Mouse (Mus musculus): ENCODE results near the gene Cav1. TPM values are rescaled to one million over a fixed set of nuclear protein-coding genes. Genes with fewer than 3 reads are reported as not detected.

The Cav1 gene
- polyA plus RNA-seq, 1 experiment from 2014 or later, result 34.9 TPM

DNA sequence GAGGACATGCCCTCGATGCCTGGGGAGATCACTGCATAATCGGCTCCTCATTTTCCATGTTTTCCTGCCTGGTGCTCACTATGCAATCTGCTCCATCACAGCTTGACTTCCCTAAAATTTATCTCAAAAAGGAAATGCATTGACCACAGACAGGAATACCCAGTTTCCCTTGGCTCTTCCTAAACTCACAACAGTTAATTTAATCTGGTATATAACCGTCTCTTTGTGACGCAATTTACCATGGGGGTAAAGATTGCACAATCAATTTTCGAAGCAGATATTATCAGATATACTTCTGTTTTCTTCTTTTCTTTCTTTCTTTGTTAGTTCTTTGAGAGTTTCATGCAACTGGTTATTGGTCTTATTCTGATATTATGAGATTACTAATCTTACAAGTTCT lies 79.4 kb downstream of the Cav1 start:
- Histone ChIP-seq H3K4me1 (replicated peaks; ENCODE audit: control insufficient read depth, insufficient read depth, low read length) (0 out of 2 replicates have a peak, but pooled peaks cover 3% of the 10 kb centered on the region), H3K4me3 (replicated peaks; ENCODE audit: low read length) (no peak overlapping the region), H3K36me3 (ENCODE audit: control insufficient read depth, insufficient read depth) (no peaks in the 10 kb centered on the region), H3K27ac (ENCODE audit: low read length) (no peak overlapping the region), H3K27me3 (replicated peaks; ENCODE audit: control insufficient read depth, insufficient read depth, low read length) (no peaks in the 10 kb centered on the region), H3K9me3 (ENCODE audit: control insufficient read depth, low read length) (no peaks in the 10 kb centered on the region), H3K4me2 (ENCODE audit: low read length) (no peak overlapping the region), H3K9ac (replicated peaks; ENCODE audit: low read depth, low read length) (no peak overlapping the region)
- WGBS, result 88% methylated on average over 5 of the region's 5 CpGs
- ATAC-seq, result no peak

DNA sequence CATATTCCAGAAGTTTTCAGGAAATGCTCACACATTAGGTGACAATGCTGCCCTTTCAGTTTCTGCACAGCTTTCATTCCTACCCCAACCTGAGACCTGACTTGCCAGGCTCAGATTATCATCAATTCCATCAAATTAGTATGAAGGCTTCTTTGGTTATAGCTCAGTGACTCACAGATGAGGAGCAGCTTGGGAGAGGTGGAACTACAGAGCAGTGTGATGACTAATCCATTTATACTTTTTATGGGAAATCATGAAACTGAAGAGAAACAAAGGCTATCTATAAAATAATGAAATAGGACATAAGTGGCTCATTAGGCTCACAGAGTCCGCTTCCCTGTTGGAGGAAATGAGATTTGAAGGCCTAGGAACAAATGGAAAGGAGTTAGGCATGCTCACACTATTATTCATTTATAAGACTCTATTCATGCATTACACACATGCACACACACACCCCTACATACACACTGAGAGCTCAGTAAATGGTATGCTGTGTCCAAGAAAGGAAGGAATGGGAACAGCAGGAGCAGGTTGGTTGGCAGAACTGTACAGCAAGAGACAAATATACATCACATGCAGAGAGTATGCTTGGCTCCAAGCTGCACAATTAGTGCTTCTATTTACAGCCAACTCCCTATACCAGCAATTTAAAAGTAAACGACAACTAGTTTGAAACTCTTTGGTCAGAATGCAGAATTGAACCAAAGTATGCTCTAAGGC lies 82.0 kb downstream of the Cav1 start:
- no peak overlapping the region for H3K9ac ChIP-seq (replicated peaks; ENCODE audit: low read depth, low read length)
- H3K36me3 ChIP-seq (ENCODE audit: control insufficient read depth, insufficient read depth), result no peaks in the 10 kb centered on the region
- no peak overlapping the region for H3K4me3 ChIP-seq (replicated peaks; ENCODE audit: low read length)
- H3K27ac ChIP-seq (ENCODE audit: low read length), result no peak overlapping the region
- H3K9me3 ChIP-seq (ENCODE audit: control insufficient read depth, low read length), result no peaks in the 10 kb centered on the region
- no peaks in the 10 kb centered on the region for H3K27me3 ChIP-seq (replicated peaks; ENCODE audit: control insufficient read depth, insufficient read depth, low read length)
- peak; percentile 72 for ATAC-seq
- WGBS, result 27% methylated on average over 2 of the region's 2 CpGs
- H3K4me2 ChIP-seq (ENCODE audit: low read length), result no peak overlapping the region
- H3K4me1 ChIP-seq (replicated peaks; ENCODE audit: control insufficient read depth, insufficient read depth, low read length), result 0 out of 2 replicates have a peak, but pooled peaks cover 3% of the 10 kb centered on the region

Other genes with a start within 250 kb of the Cav1 start
- 31.4 and 32.1 TPM in 2 replicates for gene Tes, start 241.2 kb upstream of the Cav1 start, polyA plus RNA-seq (2015; fragmentation: Nextera tagmentation; extraction: Ambion mirVana)
- gene Cav2, start 25.1 kb upstream of the Cav1 start, polyA plus RNA-seq (2015; fragmentation: Nextera tagmentation; extraction: Ambion mirVana), result 12.2 and 17.4 TPM in 2 replicates
- 3.4 TPM in 2 replicates for gene Met, start 157.5 kb downstream of the Cav1 start, polyA plus RNA-seq (2015; fragmentation: Nextera tagmentation; extraction: Ambion mirVana)

Data from forebrain, embryonic 16.5 days (tissue).